Mouse (Mus musculus) gastrocnemius, adult 8-10 months (tissue): Measurements from ENCODE around the gene Wnk2. TPM values are rescaled to one million over a fixed set of nuclear protein-coding genes. Genes with fewer than 3 reads are reported as not detected.

ENCODE experiments used
- DNase-seq, 2 experiments: peaks; one replicate each; pipeline ENCODE4 v3.0.0; 2022; ENCODE audit warnings: low spot score in 2 of 2
- total RNA-seq, 4 experiments: library from RNA; stranded (reverse); gene quantifications; 2 replicates each; pipeline ENCODE4 v1.2.4; 2022

Gene Wnk2
- total RNA-seq, 4 experiments from 2014 or later, result 81.6 to 86.2 (median 81.9) TPM

- no peak for DNase-seq
These were observed 95.3 kb downstream of the Wnk2 start for GRCm38 (mm10) chr13:49052512-49052911.

DNA sequence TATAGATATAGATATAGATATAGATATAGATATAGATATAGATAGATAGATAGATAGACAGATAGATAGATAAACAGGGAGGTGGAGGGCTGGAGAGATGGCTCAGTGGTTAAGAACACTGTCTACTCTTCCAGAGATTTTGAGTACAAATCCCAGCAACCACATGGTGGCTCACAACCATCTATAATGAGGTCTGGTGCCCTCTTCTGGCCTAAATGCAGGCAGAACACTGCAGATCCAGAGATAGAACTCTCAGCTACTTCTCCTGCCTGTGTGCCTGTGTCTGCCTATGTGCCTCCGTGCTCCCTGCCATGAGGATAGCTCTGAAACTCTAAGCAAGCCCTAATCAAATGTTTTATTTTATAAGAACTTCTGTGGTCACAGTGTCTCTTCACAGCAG, 100.4 kb downstream of the Wnk2 start:
- no peak for DNase-seq

- DNase-seq, result no peak
These were observed 103.7 kb downstream of the Wnk2 start for GRCm38 (mm10) chr13:49044145-49044561.

- no peak for DNase-seq
These were observed 105.4 kb downstream of the Wnk2 start for GRCm38 (mm10) chr13:49042371-49042770.

DNA sequence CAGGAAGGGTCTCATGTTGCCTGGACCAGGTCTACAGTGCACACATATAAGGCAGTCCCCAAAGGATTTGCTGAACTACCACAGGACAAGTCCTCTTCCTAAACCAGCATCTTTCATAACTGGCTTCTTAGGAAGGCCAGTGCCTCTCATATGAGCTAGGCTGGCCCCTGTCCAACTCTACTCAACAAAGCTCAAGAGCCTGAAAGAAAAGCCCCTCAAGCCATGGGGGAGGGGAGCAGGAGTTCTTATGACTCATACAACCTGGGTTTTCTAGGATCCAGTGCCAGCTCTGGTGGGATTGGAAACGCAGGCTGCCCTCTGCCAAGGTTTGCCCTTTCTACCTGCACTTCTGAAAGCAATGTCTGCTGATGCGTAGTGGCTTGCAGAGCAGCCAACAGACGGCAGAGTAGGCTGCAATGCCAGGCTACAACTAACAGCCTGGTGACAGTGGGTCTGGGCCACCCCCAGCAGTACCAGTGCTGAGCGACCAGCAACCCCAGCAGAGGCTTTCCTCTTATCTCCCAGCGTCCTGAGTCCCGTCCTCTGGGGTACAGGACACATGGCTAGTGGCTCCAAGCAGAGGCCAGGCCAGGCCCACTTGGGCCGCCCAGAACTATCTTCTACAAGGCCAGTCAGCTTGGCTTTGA, 110.8 kb downstream of the Wnk2 start:
- DNase-seq, result no peak

- no peak for DNase-seq
These were observed 111.4 kb downstream of the Wnk2 start for GRCm38 (mm10) chr13:49036436-49036835.

DNA sequence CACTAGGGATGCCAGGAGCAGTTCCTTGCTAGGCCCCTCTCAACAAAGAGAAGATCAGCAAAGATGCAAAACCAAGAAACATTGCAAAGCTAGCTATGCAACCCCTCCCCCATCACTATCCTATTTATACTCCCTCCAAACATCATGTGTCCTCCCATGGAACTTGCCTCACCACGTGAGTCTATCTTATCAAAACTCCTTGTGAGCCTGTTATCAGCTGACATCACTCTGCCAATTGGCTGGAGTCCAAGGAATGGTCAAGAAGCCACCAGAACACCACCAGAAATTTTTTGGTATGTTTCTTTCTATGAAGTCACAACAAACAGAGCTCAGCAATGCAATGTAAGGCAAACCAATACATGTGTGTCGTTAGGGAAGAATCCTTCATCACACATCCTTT, 116.8 kb downstream of the Wnk2 start:
- no peak for DNase-seq

DNA sequence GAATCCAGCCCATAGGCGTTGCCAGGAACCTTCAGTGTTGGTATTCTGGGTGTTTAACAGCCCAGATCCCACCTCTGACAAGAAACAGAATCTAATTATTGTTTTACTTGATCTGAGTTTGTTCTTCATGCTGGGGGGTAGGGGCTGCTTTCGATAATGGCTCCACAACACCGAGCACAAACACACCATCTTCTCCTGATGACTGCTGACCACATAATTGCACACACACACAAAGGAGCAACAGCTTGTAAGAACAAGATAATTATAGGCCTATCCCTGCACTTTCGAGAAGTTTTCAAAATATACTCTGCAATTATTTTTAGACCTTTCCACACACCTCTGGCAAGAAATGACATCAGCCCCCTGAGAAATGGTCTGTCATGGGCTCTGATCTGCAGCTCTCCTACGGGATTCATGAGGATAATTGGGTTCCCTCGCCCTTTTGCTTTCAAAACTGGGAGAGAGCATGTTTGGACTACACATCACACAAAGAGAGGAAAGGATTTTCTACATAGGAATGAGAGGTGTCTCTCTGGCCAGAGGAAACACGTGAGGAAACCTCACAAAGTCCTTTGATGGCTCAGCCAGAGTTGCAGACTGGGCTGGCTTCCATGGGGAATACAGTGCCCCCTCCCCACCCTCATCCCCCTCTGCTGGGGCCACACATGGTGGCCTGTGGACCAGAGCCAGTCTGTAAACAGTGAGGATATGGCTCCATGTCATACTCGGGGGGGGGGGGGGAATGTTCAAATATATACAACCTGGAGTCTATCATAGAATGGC, 118.9 kb downstream of the Wnk2 start:
- DNase-seq, result no peak

GRCm38 (mm10) chr13:49027057-49027456, 120.8 kb downstream of the Wnk2 start:
- DNase-seq, result no peak

GRCm38 (mm10) chr13:49025521-49025920, 122.3 kb downstream of the Wnk2 start:
- DNase-seq, result no peak

- DNase-seq, result no peak
These were observed 123.1 kb downstream of the Wnk2 start for GRCm38 (mm10) chr13:49024763-49025162.

DNA sequence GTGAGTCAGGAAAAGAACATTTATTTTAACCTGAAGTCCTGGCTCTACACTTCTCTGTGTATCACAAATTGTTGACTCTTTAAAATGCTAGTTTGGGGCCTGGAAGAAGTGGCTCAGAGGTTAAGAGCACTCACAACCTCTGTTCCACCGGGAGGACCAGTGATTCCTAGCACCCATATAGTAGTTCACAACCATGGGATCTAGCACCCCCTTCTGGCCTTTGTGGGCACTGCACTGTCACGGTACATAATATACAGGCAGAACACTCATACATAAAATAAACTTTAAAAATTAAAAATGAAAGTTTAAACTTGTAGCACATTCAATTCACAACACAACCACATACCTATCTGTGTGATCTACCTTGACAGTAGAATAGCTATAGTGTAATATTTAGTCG, 126.1 kb downstream of the Wnk2 start:
- no peak for DNase-seq

DNA sequence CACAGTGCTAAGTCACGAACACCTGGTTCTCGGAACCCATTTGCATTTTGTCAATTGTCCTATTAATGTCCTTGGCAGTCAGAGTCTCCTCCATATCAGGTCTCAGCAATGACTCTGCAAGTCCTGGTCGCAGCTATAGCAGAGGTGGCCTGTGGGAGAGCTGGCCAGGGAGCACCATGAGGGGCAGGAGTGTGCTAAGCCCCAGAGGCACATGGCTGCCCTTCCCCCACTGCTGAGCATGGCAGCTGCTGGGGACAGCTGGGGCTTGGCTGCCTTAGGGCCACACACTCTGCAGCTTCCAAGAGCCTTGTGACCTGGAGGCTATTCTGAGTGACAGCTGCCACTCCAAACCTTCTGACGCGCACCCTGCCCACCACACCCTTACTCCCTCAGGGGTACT, 127.7 kb downstream of the Wnk2 start:
- DNase-seq, result peak; percentile 74 to 84

GRCm38 (mm10) chr13:49017375-49017774, 130.4 kb downstream of the Wnk2 start:
- no peak for DNase-seq

DNA sequence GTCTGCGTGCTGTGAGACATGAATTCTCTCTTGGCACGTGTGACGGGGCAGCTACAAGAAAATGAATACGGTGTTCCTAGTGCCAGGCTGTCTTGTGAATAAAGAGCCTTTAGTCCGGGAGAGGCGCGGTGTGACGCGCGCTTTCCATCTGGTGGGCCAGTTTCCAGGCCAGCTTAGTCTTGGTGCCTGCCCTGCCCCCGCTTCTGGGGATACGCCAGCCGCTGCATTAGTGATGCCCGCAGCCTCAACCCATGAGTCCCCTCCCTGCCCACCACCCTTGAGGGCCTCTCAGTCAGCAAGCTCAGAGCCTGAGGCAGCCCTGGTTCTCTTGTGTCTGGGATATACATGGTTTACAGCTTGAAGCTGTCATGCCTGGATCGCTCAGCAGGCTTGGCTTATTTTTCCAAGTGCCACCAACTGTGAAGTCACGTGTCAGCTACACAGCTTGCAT, 131.5 kb downstream of the Wnk2 start:
- DNase-seq, result peak; percentile 44 to 58

GRCm38 (mm10) chr13:49015366-49016306, 132.2 kb downstream of the Wnk2 start:
- DNase-seq, result no peak

DNA sequence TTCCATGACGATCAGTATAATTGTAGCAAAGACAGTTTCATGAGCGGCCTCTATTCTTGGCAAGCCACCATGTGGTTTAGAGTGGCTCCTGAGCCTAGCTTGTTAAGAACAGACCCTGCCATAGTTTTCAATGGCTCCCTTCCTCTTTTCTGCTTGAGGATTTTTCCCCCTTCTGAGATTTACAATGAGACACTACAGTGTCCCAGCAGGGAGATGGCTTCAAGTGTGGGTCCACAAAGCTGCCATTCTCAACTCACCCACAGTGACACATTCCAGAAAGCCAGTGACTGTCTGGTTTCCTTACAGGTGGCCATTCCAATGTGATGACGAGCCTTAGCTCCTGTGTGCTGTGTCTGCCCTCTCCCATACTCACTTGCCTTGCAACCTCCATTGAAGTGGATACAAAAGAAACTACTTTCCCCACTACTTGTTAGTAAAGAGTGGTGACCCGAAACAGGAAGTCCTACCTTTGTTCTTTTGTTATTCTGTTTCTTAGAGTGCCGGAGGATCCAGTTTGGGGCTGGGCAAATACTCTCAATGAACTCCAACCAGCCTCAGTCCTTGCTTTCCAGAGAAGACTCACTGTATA, 134.5 kb downstream of the Wnk2 start:
- DNase-seq, result no peak

DNA sequence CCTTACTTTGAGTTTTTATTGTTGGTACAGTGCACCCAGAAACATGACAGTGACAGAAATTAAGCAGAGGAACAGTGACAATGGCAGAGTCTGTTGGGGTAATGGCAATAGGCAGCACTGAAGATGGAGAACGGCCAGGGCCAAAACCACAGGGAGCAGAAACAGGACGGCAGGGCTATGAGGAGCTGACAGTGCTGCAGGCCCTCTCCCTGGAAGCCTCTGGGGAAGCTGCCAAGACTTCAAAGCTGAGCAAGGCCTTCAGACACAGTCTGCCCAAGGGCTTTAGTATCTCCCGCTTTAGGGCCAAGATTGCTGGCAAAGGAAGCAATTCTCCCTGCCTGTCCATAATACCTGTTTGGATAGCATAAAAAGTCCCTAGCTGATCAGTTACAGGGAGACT, 146.1 kb downstream of the Wnk2 start:
- no peak for DNase-seq

DNA sequence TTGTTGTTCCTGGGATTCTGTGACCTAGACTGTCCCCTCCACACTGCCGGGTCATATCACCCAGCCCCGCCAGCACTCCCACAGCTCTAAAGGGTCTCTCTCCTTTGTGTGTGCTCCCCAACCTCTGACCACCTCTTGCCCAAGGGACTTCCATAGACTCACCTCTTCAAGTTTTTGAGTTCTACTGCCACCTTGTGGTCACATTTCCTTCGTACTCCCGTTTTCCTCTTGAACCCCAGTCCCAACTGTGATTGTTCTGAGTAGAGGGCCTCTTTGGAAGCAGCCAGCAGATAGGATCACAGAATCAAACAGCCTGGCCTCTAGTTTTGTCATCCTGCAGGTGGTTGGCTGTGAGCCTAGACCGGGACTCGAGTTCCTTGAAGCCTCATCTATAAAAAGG, 149.2 kb downstream of the Wnk2 start:
- peak; percentile 17 to 24 for DNase-seq

GRCm38 (mm10) chr13:48996731-48997130, 151.1 kb downstream of the Wnk2 start:
- no peak for DNase-seq

GRCm38 (mm10) chr13:48994903-48995302, 152.9 kb downstream of the Wnk2 start:
- DNase-seq, result no peak
